Mouse (Mus musculus) CD4-positive, CD25-positive, alpha-beta regulatory T cell, adult 4 months (primary cell): ENCODE measurements at regions not wholly inside any gene's neighbourhood (a gene's known extent, or its start where the extent isn't known, plus 50 kb on each side); places are given as distances from the start of the nearest gene placed in this dataset.

ENCODE experiments used
- ATAC-seq: one replicate; pipeline ENCODE4 v1.8.0; 2017

DNA sequence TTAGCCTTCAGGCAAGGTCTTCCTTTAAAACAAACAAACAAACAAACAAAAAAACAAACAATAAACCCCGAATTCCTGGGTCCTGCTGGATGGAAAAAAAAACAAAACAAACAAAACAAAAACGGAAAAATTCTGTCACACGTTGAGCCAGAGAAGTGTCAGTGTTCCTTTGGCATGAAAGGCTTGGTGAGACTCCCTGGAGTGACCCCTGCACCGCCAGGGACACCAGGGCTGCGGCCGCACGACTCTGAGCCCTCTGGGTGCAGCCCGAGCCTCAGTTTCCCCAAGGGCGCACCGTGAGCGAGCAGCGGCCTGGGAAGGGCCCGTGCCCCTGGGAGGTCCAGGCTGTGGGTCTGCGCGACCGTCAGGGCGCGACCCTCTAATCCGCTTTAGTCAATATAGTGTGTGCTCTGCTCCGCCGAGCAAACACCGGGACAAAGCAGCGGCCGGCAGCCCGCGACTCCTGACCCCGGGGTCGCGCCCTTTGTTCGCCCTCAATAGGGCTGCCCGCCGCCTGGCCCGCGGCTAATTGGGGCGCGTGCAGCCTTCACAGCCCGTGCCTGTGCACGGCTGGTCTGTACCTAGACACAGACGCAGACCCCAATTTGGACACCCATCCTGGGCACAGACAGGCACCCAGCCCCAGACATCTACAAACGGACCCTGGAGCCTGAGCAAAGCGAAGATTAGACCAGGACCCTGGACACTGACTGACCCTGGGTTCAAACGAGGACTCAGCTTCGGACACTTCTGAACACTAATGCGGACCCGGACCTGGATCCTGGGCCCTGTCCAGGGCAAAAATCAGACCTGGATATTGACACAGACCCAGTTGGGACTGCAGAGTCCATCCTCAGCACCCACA, 74.0 kb upstream of the Ppara start:
- ATAC-seq, result no peak

DNA sequence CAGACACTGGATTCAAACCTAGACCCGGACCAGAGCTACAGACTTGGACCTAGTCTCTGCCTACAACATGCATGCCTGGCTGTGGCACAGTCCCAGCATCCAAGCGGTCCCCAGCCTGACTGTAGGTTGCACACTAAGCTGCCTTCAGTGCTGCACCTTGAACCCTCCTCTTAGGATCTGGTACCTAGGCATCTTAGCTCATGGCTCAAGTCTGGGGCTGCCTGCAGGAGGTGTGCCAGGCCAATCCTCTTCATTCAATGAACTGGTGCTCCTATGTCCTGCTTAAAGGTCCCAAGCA, 73.4 kb upstream of the Ppara start:
- no peak for ATAC-seq

DNA sequence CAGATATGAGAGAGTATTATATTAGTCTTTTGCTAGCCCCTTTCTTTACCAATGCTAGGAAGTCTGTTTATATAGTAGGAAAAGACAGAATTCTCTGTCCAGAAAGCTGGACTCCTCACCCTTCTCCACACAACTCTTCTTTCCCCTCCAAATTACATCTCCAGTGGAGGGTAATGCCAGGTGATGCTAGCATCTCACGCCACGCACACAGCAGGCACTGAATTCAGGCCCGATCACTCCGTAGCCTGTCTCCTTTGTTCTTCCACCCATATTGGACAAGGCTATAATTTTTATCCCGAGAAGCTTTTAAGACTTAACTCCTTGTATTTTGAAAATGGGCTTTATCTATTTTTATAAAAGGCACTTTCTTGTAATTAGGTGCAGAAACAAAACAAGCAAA, 73.0 kb upstream of the Ppara start:
- no peak for ATAC-seq

DNA sequence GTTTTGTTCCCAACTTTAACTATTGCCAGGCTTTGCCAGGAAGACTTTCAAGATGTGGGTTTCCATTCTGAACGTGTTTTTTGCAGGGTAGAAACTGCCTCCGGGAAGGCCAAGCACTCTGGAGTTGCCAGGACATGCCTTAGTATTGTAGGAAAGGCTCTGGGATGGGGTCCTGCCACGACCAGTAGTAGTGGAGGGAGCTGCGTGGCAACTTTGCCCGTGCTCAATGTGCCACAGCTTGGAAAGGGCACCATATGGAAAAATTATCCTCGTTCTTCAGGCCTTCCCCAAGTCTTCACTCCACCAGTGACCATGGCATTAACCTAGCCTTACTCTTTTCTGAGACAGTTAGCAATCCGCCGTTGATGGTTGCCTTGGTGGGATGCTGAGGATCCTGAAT, 72.5 kb upstream of the Ppara start:
- no peak for ATAC-seq

DNA sequence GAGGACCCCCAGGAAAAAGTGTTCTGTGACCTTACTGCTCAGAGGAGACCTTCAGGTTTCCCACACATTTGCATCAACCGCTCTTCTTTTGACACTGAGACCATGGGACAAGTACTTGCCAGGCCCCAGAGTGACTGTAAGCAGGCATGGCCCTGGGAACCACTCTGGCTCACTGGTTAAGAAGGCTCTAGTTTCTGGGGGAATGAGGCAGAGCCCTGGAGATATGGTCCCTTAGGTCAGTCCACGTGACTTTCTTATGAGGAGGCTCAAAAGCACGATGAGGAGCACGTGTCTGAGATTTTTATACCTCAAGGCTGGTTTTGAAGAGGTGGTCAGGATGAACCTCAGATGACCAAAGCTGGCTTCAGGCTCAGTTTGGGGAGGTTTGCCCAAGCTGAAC, 72.1 kb upstream of the Ppara start:
- no peak for ATAC-seq

- no peak for ATAC-seq
Measured at GRCm38 (mm10) chr15:85663757-85664431, 70.9 kb upstream of the Ppara start.

DNA sequence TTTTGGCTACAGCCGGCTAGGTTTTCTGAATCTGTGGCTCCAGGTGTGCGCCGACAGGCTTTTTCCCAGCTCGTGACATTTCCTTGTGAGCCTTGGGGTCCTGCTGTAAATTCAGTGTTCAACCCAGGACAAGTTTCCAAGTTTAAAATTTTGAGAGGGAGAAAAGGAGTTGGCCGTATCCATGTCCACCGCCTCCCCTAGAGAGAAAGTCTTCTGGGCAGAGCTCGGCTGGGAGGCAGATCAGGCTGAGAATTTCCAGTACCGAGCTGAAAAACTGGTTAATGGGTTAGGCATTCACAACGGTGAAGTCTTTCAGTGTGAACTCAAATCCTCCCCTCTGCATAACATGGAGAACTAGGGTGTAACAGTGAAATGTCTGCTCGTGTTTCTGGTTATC, 70.4 kb upstream of the Ppara start:
- no peak for ATAC-seq

GRCm38 (mm10) chr15:85665181-85665821, 69.5 kb upstream of the Ppara start:
- ATAC-seq, result no peak

GRCm38 (mm10) chr15:85666496-85666895, 68.3 kb upstream of the Ppara start:
- ATAC-seq, result no peak

- no peak for ATAC-seq
Measured at GRCm38 (mm10) chr15:85667381-85667791, 67.4 kb upstream of the Ppara start.

DNA sequence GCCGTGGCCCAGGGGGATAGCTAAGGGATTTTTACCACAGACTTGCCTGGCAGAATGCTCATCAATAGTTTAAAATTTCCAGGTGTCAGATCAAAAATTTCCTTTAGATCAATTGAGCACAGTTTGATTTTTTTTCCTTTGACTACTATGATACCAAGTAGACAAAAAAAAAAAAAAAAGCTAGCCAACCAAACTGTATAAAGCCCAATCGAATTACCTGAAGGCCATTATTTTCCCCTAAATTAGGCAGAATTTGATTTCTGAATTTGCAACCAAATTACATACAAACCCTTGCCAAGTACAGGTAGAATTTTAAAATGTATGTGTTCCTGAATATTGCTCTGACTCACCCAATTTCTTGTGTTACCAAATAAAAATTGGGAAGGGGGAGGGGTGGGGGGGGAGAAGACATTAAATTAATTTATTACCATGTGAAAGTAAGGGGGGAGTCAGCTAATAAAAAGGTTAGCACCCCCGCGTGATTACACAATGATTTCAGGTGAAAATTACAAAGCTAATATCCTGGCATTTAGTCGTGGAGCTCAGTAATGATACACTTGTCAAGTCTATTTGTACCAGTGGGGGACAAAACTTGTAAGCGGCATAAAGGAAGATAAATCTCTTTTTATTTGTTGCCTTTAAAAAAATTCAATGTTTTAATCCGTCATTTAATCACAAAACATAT, 66.7 kb upstream of the Ppara start:
- ATAC-seq, result no peak

DNA sequence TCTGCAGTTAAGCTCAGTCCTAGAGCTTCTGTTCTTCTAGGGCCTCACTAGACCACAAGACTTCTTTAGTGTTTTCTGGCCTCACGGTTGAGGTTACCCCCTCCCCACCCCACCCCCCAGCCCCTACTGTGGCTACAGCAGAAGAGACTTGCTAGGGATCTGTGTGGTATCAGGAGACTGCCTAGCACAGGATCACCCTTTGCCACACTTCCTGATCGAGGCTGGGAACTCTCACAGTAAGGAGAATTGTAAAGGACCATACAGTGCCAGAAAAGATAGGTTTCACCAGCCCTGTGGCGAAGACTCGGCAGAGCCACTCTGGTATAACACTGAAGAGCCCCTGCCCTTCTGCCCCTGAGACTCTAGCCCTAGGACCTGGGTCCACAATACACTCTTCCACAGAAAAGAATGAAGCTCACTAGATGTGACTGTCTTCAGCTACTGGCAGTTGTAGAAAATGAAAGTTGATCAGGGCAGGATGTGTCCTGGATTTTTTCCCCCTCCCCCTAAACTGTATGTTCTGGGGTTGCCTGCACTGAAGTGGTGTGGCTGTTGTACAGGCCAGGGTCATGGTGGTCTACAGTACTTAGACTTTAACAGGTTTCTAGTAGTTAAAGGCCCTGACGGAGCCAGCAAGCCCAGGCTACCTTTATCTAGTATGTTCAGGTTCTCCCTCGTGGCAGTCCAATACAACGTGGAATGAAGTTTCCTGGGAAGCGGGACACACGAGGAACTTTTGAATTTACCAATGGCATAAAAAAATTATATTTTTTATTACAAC, 65.7 kb upstream of the Ppara start:
- no peak for ATAC-seq

GRCm38 (mm10) chr15:85669652-85670175, 65.1 kb upstream of the Ppara start:
- no peak for ATAC-seq

GRCm38 (mm10) chr15:85670176-85670788, 64.5 kb upstream of the Ppara start:
- ATAC-seq, result peak; percentile 35

DNA sequence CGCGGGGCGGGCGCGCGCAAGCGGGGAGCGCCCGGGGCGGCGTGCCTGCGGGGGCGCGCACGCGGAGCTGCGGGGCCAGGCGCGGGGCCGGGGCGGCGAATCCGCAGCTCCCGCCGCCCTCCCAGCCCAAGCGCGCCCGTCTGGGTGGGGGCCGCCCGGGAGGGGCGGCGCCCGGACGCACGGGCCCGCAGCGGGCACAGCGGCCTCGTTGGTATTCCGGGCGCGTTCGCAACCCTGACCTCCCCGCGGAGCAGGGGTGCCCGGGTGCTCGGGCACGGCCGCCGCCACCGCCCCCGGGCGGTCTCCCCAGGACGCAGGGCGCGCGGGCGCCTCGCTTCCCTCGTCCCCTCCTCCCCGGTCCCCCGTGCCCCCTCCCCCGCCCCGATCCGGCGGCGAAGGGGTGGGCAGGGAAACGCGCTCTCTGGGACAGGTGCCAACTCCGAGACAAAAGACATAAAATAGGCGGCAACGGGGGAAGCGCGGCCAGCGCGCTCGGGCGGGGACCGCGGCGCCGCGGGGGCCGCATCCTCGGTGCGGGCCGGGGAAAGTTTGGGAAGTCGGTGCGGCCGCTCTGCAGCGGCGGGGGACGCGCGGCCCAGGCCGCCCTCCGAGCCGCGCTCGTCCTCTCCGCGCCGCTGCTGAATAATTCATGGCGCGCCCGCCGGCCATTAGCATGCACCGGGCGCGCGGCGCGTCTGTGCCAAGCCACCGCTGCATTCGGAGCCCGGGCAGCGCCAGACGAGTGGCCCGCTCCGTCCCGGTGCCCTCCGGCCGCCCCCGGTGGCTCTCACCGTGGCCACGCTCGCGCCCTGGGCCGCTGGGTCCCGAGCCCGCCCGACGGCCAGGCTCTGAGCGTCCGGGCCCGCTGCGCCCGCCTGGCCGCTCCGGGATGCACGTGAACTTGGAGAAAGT, 63.7 kb upstream of the Ppara start:
- ATAC-seq, result no peak

DNA sequence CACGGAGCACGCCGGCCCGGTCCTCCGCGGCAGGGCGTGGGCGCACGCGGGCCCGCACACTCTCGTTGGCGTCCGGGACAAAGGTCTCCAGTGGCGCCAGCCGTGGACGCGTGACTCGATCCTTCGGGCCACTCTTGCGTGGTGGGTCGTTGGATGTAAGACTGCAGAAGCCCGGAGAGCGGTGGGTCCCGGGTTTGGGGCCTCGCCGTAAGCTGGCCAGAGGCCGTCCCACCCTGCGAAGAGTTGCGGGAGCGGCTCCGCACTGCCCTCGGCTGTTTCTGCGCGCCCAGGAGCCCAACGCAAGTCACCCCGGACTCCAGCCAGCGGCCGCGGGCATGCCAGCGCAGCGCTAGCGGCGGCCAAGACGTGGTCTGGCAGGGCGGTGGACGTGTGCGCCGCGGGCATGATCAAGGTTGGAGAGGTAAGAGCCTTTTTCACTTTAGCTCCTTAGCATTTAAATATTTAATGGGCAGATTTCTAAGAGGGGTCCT, 63.0 kb upstream of the Ppara start:
- ATAC-seq, result no peak

DNA sequence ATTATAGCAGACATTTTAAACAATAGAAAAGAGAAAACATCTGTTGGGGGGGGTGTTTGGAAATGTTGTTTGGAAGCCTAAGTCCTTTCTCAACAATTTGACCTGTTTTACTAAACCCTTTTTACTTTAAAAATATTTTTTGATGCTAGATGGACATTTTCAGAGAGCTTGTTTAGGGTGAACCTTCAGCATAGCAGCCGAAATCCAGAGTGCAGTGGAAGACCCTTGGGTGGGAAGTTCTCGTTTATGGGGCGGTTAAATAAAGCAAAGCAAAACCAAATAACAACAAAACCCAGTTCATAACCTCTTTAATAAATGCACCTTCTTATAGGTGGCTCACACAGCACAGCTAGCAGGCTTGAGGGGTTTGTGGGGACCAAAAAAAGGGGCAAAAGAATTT, 62.4 kb upstream of the Ppara start:
- ATAC-seq, result no peak

DNA sequence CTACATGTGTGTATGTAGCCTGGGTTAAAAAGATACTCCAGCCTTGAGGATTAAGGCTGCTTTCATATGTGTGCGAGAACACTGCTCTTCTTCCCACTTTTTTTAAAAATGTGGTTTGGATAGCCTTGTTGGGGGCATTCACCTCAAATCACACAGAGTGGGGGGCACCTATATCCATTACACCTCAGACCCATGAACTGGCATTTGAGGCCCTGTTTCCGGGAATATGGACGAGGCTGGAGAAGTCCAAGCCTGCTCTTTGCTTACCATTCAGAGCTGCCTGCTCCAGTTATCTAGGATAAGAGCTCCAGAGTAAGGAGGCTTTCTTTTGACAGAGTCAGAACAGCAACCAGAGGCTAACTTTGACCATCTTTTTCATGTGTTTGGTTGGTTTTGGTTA, 61.9 kb upstream of the Ppara start:
- no peak for ATAC-seq

GRCm38 (mm10) chr15:85673506-85673905, 61.3 kb upstream of the Ppara start:
- no peak for ATAC-seq

DNA sequence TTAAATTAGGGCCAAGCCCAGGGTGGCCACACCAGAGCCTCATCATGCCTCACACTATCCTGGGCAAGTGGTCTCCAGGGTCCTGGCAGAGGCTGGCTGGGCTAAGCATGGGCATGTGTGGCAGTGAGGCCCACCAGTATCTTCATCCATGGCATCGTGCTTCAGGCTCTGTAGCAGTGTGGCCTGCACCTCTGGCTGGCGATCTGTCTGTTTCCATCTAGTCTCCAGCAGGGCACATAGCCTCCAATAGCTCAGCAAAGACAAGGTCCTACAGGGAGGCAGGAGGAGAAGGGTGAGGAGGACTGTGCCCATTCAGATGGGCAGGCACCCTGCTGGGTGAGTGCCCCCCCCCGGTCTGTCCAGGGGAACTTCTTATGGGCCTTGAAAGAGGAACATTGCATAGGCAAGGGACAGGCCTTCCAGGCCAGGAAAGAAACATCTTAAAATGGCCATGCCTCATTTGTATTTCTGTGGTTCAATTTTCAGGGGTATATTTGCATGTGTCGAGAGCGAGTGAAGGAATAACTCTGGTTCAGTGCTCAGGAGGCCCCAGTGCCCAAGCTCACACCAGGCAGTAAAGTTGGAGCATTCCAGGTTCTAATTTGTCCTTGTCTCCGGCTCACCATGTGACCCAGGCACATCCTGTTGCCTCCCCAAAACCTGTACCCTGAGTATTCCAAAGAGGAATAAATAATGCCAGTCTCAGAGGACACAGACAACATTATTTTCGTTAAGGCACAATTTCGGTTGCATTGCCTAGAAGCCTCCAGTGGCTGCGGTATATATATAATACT, 60.4 kb upstream of the Ppara start:
- no peak for ATAC-seq
